Mouse (Mus musculus) mammary gland, adult 2 months (tissue): ENCODE measurements around the gene Anxa10. TPM values are rescaled to one million over a fixed set of nuclear protein-coding genes. Genes with fewer than 3 reads are reported as not detected.

ENCODE experiments used
- polyA plus RNA-seq: library from polyadenylated mRNA; depleted of rRNA; stranded (reverse); fragments of >200 nt; gene quantifications from 2 replicates; pipeline ENCODE4 v1.2.3, GENCODE M21; 2012; ENCODE audit warnings: low replicate concordance; rRNA removed

The Anxa10 gene
- polyA plus RNA-seq, result not detected in 2 replicates

GRCm38 (mm10) chr8:62123098-62123497 lies at the start of gene Anxa10:
Gene Anxa10, minus strand, starts transcription at chr8:62123150.

Other genes with a start within 250 kb of the Anxa10 start
- 28.1 and 39.9 TPM in 2 replicates for gene Palld, start 220.5 kb downstream of the Anxa10 start, polyA plus RNA-seq
- 1.1 and 2.3 TPM in 2 replicates for gene Ddx60, start 195.1 kb downstream of the Anxa10 start, polyA plus RNA-seq